Mouse (Mus musculus): ENCODE measurements around the gene Pold2. TPM values are rescaled to one million over a fixed set of nuclear protein-coding genes. Genes with fewer than 3 reads are reported as not detected.

Pold2 gene
- total and polyA plus RNA-seq, 3 experiments: 136 to 285 (median 205) TPM

- dilution Hi-C loops (cut with MboI; ENCODE audit: extremely low pct_ligation_motif_present, extremely low pct_unique_long_range_greater_than_20kb, low sequenced_read_pairs) (no loop called here), in situ Hi-C loops (cut with MboI; ENCODE audit: low pct_ligation_motif_present, low pct_unique_long_range_greater_than_20kb, low sequenced_read_pairs) (no loop called here)
- Histone ChIP-seq H3K4me2 (ENCODE audit: insufficient read depth, low read depth, poor library complexity, severe bottlenecking) (no peak overlapping the region), H3K9ac (ENCODE audit: insufficient read depth, low read depth) (no peak overlapping the region), H3K9me3 (replicated peaks; ENCODE audit: low read length) (no peaks in the 10 kb centered on the region), H3K27me3 (replicated peaks) (peaks cover 5% of the 10 kb centered on the region), H3K4me1 (ENCODE audit: control insufficient read depth in 1 of 2, insufficient read depth in 2 of 2) (peaks cover 4 to 29% of the 10 kb centered on the region in 2 experiments; a peak in 3 of 4 replicates), H3K4me3 (replicated peaks in 1 of 3; ENCODE audit: low read depth in 2 of 3, low read length in 2 of 3, poor library complexity in 1 of 3) (no peak overlapping the region), H3K36me3 (replicated peaks in 1 of 2; ENCODE audit: control insufficient read depth in 1 of 2, insufficient read depth in 1 of 2, low read length in 1 of 2) (no peaks in the 10 kb centered on the region), H3K27ac (ENCODE audit: insufficient read depth, low read depth) (no peak overlapping the region), H3K79me2 (replicated peaks; ENCODE audit: control insufficient read depth, extremely low read depth, insufficient read depth, poor library complexity, severe bottlenecking) (no peaks in the 10 kb centered on the region)
- DNase-seq (ENCODE audit: extremely low read depth): no peak
- TF ChIP-seq RCOR1 (conservative IDR thresholded peaks at IDR 0.05; ENCODE audit: low read depth, low read length) (no peak), ELF1 (IDR thresholded peaks at IDR 0.05; ENCODE audit: low read depth, low read length) (no peak), IRF4 (IDR thresholded peaks at IDR 0.05; ENCODE audit: low read depth, low read length) (no peak), ZMIZ1 (IDR thresholded peaks at IDR 0.05; ENCODE audit: low read depth, low read length) (no peak), PAX5 (IDR thresholded peaks at IDR 0.05; ENCODE audit: low read length) (no peak), RAD21 (IDR thresholded peaks at IDR 0.05; ENCODE audit: low read depth, low read length) (no peak), USF2 (conservative IDR thresholded peaks at IDR 0.05; ENCODE audit: low read depth, low read length) (no peak), ZNF384 (IDR thresholded peaks at IDR 0.05; ENCODE audit: low read depth, low read length) (no peak), BHLHE40 (IDR thresholded peaks at IDR 0.05; ENCODE audit: low read depth, low read length) (no peak), CHD1 (IDR thresholded peaks at IDR 0.05; ENCODE audit: low read depth, low read length) (no peak), USF1 (IDR thresholded peaks at IDR 0.05; ENCODE audit: low read depth, low read length) (no peak), ZKSCAN1 (IDR thresholded peaks at IDR 0.05; ENCODE audit: borderline replicate concordance, low read depth, low read length) (no peak), MYC (IDR thresholded peaks at IDR 0.05; ENCODE audit: low read depth, low read length) (no peak), GABPA (IDR thresholded peaks at IDR 0.05; ENCODE audit: insufficient replicate concordance, low read depth, low read length) (no peak), NELFE (IDR thresholded peaks at IDR 0.05; ENCODE audit: low read depth, low read length) (no peak), CTCF (conservative IDR thresholded peaks at IDR 0.05 in 1 of 2, IDR thresholded peaks at IDR 0.05 in 1 of 2; ENCODE audit: low read depth in 2 of 2, low read length in 2 of 2) (no peak), UBTF (IDR thresholded peaks at IDR 0.05; ENCODE audit: low read depth, low read length) (no peak)
These were observed 40.0 kb upstream of the Pold2 start for GRCm38 (mm10) chr11:5918111-5918510.

- no peak overlapping the region for H3K4me3 ChIP-seq (replicated peaks in 1 of 3; ENCODE audit: low read depth in 2 of 3, low read length in 2 of 3, poor library complexity in 1 of 3)
- H3K36me3 ChIP-seq (replicated peaks in 1 of 2; ENCODE audit: control insufficient read depth in 1 of 2, insufficient read depth in 1 of 2, low read length in 1 of 2): no peaks in the 10 kb centered on the region
- dilution Hi-C loops (cut with MboI; ENCODE audit: extremely low pct_ligation_motif_present, extremely low pct_unique_long_range_greater_than_20kb, low sequenced_read_pairs): no loop called here
- H3K79me2 ChIP-seq (replicated peaks; ENCODE audit: control insufficient read depth, extremely low read depth, insufficient read depth, poor library complexity, severe bottlenecking): no peaks in the 10 kb centered on the region
- H3K27me3 ChIP-seq (replicated peaks): peaks cover 5% of the 10 kb centered on the region
- in situ Hi-C loops (cut with MboI; ENCODE audit: low pct_ligation_motif_present, low pct_unique_long_range_greater_than_20kb, low sequenced_read_pairs): no loop called here
- H3K4me2 ChIP-seq (ENCODE audit: insufficient read depth, low read depth, poor library complexity, severe bottlenecking): no peak overlapping the region
- H3K9me3 ChIP-seq (replicated peaks; ENCODE audit: low read length): no peaks in the 10 kb centered on the region
- H3K9ac ChIP-seq (ENCODE audit: insufficient read depth, low read depth): no peak overlapping the region
- DNase-seq (ENCODE audit: extremely low read depth): no peak
- peaks cover 8 to 32% of the 10 kb centered on the region in 2 experiments for H3K4me1 ChIP-seq (ENCODE audit: control insufficient read depth in 1 of 2, insufficient read depth in 2 of 2)
- H3K27ac ChIP-seq (ENCODE audit: insufficient read depth, low read depth): no peak overlapping the region
- TF ChIP-seq POLR2A (IDR thresholded peaks at IDR 0.05; ENCODE audit: low read depth, low read length): no peak
- no peak for TF ChIP-seq JUN (IDR thresholded peaks at IDR 0.05; ENCODE audit: insufficient read depth, low read depth, low read length)
- no peak for TF ChIP-seq ZNF384 (IDR thresholded peaks at IDR 0.05; ENCODE audit: low read depth, low read length)
- no peak for TF ChIP-seq POLR2AphosphoS2 (IDR thresholded peaks at IDR 0.05; ENCODE audit: low read depth, low read length)
- TF ChIP-seq TCF12 (IDR thresholded peaks at IDR 0.05; ENCODE audit: low read depth, low read length): no peak
- TF ChIP-seq RCOR1 (conservative IDR thresholded peaks at IDR 0.05; ENCODE audit: low read depth, low read length): no peak
These were observed 38.1 kb upstream of the Pold2 start for GRCm38 (mm10) chr11:5916178-5916548.
